Mouse (Mus musculus): Measurements from ENCODE around the gene Lcn6. TPM values are rescaled to one million over a fixed set of nuclear protein-coding genes. Genes with fewer than 3 reads are reported as not detected.

Lcn6 gene
- polyA plus RNA-seq, 1 experiment: not detected

DNA sequence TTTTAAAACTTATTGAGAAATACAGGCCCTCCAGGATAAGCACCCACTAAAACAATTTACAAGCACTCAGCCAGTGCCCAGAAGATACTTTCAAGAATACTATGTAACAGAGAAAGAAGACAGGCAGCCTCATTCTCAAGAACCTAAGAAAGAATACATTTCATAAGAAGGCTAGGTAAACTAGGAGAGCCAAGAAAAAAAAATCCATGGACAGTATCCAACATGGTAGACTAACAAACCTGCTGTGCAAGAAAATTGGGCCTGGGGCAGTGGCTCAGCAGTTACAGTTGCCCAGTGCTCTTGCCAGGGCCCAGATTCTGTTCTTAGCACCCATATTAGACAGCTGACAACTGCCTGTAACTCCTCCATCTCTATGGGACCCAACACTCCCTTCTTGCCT lies 40.6 kb downstream of the Lcn6 start:
- DNase-seq: no peak
- Histone ChIP-seq H3K4me1 (ENCODE audit: control insufficient read depth, insufficient read depth, low read length) (no peaks in the 10 kb centered on the region), H3K4me3 (replicated peaks; ENCODE audit: extremely low read depth, low read depth, low read length) (no peak overlapping the region)
- TF ChIP-seq POLR2A (IDR thresholded peaks at IDR 0.05; ENCODE audit: borderline replicate concordance, extremely low read depth, low read depth, low read length) (no peak), CTCF (IDR thresholded peaks at IDR 0.05; ENCODE audit: insufficient read depth, low read length) (no peak)

Other genes with a start within 250 kb of the Lcn6 start
- gene Abca2, start 248.1 kb upstream of the Lcn6 start, polyA plus RNA-seq (2012; rRNA removed): 52.4 and 61.5 TPM in 2 replicates
- gene Clic3, start 219.9 kb upstream of the Lcn6 start, polyA plus RNA-seq (2012; rRNA removed): 1,602 and 1,847 TPM in 2 replicates
- 74.6 and 76.0 TPM in 2 replicates for gene Paxx, start 215.7 kb upstream of the Lcn6 start, polyA plus RNA-seq (2012; rRNA removed)
- 0.62 and 0.80 TPM in 2 replicates for gene Ptgds, start 206.7 kb upstream of the Lcn6 start, polyA plus RNA-seq (2012; rRNA removed)
- not detected in 2 replicates for gene Lcn12, start 182.9 kb upstream of the Lcn6 start, polyA plus RNA-seq (2012; rRNA removed)
- 23.1 and 37.4 TPM in 2 replicates for gene Fbxw5, start 176.0 kb upstream of the Lcn6 start, polyA plus RNA-seq (2012; rRNA removed)
- gene C8g, start 175.1 kb upstream of the Lcn6 start, polyA plus RNA-seq (2012; rRNA removed): 2.5 and 2.7 TPM in 2 replicates
- 13.8 and 16.2 TPM in 2 replicates for gene Traf2, start 129.8 kb upstream of the Lcn6 start, polyA plus RNA-seq (2012; rRNA removed)
- gene Edf1, start 118.9 kb upstream of the Lcn6 start, polyA plus RNA-seq (2012; rRNA removed): 94.0 and 106 TPM in 2 replicates
- gene Mamdc4, start 101.9 kb upstream of the Lcn6 start, polyA plus RNA-seq (2012; rRNA removed): 10.2 and 11.5 TPM in 2 replicates
- gene Phpt1, start 101.6 kb upstream of the Lcn6 start, polyA plus RNA-seq (2012; rRNA removed): 32.7 and 59.6 TPM in 2 replicates
- gene Ajm1, start 95.0 kb upstream of the Lcn6 start, polyA plus RNA-seq (2012; rRNA removed): 0.31 and 0.34 TPM in 2 replicates
- 53.4 and 62.2 TPM in 2 replicates for gene Rabl6, start 68.3 kb upstream of the Lcn6 start, polyA plus RNA-seq (2012; rRNA removed)
- gene Ccdc183, start 59.1 kb upstream of the Lcn6 start, polyA plus RNA-seq (2012; rRNA removed): not detected in 2 replicates
- gene Tmem141, start 54.8 kb upstream of the Lcn6 start, polyA plus RNA-seq (2012; rRNA removed): 15.0 and 17.0 TPM in 2 replicates
- gene Fcna, start 48.8 kb upstream of the Lcn6 start, polyA plus RNA-seq (2012; rRNA removed): 3.5 and 8.2 TPM in 2 replicates
- not detected in 2 replicates for gene Lcn8, start 23.7 kb upstream of the Lcn6 start, polyA plus RNA-seq (2012; rRNA removed)
- gene Lcn5, start 18.8 kb upstream of the Lcn6 start, polyA plus RNA-seq (2012; rRNA removed): not detected in 2 replicates
- gene Lcn10, start 5.9 kb downstream of the Lcn6 start, polyA plus RNA-seq (2012; rRNA removed): not detected in 2 replicates
- gene Obp2a, start 23.3 kb downstream of the Lcn6 start, polyA plus RNA-seq (2012; rRNA removed): not detected in 2 replicates
- gene Bmyc, start 30.0 kb downstream of the Lcn6 start, polyA plus RNA-seq (2012; rRNA removed): 39.5 and 49.7 TPM in 2 replicates
- gene Obp2b, start 60.2 kb downstream of the Lcn6 start, polyA plus RNA-seq (2012; rRNA removed): not detected in 2 replicates
- not detected in 2 replicates for gene Lcn3, start 88.8 kb downstream of the Lcn6 start, polyA plus RNA-seq (2012; rRNA removed)
- not detected in 2 replicates for gene Lcn11, start 100.2 kb downstream of the Lcn6 start, polyA plus RNA-seq (2012; rRNA removed)
- not detected in 2 replicates for gene Gm13539, start 105.5 kb downstream of the Lcn6 start, polyA plus RNA-seq (2012; rRNA removed)
- not detected in 2 replicates for gene Glt6d1, start 139.1 kb downstream of the Lcn6 start, polyA plus RNA-seq (2012; rRNA removed)
- not detected in 2 replicates for gene Lcn9, start 146.4 kb downstream of the Lcn6 start, polyA plus RNA-seq (2012; rRNA removed)
- gene Sohlh1, start 170.5 kb downstream of the Lcn6 start, polyA plus RNA-seq (2012; rRNA removed): not detected in 2 replicates
- 0.06 and 0.40 TPM in 2 replicates for gene Kcnt1, start 186.9 kb downstream of the Lcn6 start, polyA plus RNA-seq (2012; rRNA removed)

Data from lung, adult 2 months (tissue).